Mouse (Mus musculus) spleen, postnatal 4 days (tissue): Measurements from ENCODE around the gene Mafb.

Experiments used
- DNase-seq, 2 experiments: peaks; one replicate each; pipeline ENCODE4 v3.0.0; 2022; ENCODE audit warnings: low spot score in 2 of 2

The Mafb gene

DNA sequence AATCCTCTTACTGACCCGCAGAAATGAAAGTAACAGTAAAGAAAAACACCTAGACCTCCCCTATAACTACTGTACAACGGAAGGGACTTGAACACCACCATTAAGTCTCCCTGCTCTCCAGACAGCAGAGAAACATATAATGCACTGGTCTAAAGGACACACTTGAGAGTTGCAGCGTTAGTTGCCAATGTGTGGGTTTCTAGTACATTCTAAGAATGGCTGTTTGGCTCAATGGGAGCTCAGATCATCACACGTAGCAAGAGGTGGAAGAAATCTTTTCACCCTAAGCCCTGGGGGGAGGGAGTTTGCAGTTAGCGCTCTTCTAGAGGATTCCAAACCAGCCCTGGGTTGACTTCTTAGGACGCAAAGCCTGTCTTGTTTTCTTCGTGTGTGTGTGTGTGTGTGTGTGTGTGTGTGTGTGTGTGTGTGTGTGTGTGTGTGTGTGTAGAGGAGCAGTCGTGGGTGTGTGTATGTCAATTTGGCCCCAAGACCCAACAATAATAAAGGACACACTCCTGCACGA is 2.7 kb downstream of the Mafb start:
- no peak for DNase-seq

DNA sequence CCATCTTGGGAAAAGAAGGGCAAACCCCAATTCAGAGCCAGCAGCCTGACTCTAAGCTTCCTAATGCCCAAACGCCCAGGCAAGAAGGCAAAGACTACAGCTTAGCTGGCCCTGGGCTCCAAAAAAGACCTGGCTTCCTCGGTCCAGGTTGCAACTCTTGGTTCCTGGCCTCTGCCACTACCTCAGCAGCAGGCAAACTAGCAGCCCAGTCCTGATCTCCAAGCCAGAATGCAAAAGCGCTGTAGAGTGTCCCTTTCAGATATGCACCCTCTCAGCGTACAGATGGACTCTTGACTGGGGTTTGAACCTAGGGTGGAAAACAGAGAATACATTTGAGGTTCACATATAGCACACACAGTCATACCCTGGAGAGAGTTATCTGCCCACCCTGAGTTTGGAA is 3.7 kb downstream of the Mafb start:
- DNase-seq = no peak

DNA sequence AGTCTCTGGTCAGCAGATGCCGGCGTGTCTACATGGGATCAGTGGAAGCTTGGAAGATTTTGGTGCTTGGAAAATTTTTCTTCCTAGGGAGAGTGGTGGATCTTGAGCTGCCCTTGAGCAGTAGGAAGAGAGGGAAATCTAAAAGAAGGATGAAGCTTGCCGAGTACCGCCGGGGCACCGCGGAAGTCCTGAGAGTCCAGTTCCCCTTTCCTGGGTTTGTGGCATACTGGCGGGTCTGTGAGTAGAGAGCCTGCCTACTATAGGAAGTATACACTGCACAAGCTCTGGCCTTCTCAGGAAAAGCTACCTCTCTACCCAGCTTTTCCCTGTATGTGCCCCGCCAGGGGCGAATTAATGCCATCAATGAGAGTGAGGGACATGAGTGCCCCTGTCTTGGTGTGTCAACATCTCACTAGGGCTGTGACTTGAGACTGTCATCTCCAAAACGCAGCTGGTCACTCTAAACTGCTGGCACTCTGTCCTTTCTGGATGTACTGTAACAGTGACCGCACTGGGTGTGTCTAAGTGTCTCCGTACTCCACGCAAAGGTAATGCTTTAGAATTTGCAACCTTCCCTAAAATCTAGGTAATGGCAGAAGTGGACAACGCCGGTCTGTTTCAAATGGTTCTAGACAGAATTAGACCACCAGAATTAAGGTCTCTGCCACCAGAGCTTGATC is 5.3 kb downstream of the Mafb start:
- DNase-seq = no peak

DNA sequence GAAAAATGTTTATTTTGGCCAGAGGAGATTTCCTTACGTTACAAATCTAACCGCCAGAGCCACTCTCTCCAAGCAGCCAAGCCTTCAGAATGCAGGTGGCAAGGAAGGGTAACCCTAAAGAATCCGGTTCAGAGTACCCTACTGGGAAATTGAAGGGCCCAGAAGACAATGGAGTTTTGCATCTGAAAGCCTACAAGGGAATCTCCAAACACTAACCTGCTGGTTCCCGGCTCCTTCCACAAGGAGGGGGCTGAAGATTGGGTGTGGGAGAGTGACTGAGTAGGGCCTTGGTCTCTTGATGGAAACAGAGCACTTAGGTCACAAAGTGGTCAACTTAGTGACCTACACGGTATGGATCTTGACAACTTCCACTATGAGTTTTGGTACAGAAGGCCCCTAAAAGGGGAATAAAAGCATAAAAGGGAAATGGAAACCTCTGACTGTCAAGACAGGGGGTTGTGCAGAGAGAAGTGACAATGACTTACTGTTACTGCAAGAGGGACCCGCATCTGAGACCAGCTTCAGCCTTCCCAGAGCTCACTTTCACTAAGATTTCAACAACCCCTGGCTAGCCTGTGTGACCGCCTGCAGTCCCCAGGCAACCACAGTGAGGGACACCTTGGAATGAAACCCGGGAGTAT is 6.5 kb downstream of the Mafb start:
- no peak for DNase-seq

DNA sequence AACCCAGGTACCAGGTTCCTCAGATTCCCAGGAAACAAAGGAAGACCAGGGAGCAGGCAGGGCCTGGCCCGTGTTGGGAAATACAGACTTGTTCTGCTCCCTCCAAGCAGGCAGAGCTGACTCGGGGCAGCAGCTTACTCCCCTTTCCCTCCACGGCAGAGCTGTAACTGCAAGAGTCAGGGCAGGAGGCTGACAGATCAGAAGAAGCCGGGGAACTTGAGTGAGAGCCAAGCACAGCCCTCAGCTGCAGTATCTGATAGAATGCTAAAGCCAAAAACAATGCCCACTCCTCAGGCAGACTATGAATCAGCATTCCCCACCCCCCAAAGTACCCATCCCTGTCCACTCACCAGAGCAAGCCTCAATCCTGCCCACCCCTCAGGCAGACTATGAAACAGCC is 8.0 kb downstream of the Mafb start:
- DNase-seq = no peak

DNA sequence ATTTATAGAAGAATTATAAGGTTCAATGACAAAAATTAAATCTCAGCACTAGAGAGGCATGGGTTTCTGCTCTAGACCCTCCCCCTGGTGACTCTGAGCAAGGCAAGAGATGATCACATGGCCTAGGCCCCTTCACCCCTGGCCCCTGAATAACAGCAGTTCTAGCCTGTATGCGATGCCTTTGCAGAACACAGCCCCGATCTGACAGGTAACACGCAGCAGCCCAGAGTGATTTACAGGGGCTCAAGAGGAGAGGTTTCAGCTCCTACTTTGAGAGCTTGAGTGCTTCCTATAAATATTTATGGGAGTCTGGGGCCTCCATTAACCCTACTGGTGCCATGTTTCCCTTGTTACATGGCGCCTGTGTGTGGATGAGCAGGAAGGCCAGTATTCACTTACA is 9.4 kb downstream of the Mafb start:
- no peak for DNase-seq

DNA sequence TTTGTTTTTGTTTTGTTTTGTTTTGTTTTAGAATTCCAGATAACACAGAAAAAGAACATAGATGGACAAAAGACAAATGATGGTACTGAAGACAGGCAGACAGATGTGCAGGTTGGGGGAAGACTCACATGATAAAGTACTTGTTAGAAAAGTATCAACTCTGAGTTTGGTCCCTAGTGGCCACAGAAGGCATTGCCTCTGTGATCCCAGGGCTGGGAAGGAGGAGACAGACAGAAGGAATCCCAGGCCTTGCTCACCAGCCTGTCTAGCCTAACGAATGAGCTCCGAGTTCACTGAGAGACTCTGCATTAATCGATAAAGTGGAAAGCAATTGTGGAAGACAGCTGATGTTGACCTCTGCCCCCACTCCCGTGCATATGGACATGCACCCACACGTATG is 10.7 kb downstream of the Mafb start:
- DNase-seq = no peak

DNA sequence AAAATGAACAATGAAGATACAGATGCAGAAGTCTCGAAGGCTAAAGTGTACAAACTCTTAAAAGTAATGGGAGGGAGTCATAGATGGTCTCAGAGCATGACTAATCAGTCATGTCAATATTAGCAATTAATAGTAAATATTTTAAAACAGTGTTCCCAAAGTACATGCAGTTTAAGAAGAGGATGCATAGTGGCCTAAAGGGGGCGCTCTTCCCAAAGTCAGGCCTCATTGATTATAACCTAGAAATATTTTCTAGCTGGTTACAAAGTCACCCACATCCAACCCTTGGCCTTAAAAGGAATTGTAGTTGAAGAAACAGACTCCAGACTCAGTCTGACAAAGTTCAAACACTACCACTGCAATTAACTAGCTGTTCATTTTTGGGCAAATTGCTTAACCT is 12.5 kb downstream of the Mafb start:
- no peak for DNase-seq

DNA sequence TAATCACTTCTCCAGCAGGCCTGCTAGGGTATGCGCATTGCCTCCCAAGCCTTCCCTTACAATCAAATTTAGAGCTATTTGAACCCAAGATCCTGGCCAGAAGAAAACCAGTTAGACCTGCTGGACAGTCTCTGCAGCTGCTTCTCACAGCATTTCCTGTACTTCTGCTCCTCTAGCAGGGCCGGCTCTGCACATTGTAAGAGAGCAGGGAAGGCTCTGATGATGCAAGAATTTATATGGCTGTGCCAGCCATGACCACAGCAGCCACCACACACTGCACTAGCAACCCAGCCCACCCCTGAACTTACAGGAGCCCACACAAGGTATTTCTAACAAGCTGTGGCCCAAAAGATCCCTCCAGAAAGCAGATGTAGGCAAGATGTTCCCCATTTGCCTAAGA is 13.3 kb downstream of the Mafb start:
- no peak for DNase-seq

DNA sequence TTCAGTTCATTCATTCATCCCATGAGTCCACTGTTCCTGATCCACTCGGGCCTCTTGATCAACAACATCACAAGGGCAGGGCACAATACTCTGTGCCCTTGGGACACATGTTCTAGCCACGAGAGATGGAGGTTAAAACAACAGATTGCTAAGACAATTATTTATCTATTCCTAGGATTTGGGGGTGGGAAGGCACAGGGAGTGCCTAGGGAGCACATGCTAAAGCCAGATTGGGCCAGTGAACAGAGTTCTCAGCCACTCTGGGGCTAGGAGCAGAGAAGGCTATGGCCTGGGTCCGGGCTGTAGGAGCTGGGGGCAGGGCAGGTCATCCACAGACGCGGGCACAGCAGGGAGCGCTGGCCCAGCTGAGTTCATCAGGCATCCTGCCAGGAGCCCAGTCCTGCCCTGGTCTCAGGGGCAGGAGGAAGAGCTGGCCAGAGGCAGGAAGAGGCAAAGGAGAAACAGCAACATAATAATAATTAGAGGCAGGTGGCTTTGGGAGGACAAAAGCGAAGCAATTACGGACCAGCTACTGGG is 15.8 kb downstream of the Mafb start:
- no peak for DNase-seq

DNA sequence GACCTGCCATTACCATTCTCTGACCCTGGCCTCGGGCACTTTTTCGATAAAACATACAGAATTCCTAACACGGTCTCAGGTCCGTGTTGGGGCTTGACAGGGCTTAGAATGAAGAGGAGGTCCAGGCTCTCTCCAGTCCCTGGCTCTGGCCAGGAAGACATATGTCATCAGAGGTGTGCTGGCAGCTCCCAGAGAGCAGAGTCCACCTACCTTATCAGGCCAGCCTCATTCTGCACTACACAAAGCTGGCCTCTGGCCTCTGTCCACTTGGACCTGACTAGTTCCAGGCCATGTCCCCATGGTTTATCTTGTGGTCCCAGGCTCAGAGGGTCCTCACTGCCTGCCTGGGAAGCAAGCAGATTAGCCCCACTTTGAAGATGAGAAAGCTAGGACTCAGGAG is 17.3 kb downstream of the Mafb start:
- DNase-seq = no peak

DNA sequence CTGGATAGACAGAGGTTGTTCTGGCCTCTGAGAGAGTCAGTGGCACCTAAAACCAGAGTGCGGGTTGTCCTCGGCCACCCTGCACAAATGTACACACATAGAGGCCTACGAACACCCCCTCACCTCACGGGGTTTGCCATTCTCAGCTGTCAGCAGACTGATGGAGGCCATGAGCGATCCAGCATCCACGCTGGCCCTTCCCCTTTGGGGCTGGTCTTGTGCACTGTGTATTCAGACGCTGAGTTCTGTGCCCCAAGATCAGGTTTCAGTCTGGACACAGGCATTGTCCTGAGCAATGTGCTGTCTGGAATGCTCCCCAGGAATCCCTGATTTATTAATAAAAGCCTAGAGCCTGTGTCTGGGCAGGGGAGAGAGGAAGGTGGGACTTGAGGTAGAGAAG is 18.1 kb downstream of the Mafb start:
- no peak for DNase-seq

DNA sequence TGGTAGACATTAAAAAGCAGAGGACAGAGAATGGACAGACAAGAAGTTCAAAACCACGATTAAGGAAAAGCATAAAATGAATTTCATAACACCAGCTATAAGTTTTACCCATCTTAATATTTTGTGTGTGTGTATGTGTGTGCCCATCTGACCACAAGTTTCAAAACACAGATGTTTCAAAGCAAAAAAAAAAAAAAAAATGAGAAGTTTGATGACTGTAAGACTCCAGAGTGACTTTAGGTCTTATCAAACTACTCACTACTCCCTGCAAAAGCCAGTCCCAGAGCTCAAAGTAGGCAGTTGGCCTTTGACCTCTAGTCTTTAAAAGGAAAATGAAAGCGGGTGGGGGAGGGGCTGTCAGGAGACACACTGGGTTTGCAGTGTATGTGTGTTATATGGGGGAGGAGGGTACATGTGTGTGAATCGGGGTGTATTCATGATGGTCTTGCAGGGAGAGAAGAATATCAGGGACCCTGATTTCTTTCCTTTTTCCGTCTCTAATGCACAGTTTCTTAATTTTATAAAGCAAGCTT is 18.7 kb downstream of the Mafb start:
- no peak for DNase-seq

DNA sequence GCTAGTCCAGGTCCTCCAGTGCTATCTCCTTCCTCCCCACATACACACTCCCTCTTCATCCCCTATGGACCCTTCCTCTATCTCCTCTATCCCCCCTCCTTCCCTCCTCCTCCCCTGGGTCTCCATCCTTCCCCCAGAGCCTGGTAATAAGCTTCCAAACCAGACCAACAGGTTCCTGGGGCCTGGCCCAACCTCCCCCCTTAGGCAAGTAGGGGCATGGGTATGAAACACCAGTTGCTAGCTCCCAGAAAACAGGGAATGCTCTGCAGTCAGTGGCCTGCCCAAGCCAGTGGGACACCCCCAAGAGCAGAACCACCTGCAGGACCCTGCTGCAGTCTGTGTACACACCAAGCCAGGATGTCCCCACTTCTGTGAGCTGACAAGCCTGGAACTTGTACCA is 21.2 kb downstream of the Mafb start:
- no peak for DNase-seq

DNA sequence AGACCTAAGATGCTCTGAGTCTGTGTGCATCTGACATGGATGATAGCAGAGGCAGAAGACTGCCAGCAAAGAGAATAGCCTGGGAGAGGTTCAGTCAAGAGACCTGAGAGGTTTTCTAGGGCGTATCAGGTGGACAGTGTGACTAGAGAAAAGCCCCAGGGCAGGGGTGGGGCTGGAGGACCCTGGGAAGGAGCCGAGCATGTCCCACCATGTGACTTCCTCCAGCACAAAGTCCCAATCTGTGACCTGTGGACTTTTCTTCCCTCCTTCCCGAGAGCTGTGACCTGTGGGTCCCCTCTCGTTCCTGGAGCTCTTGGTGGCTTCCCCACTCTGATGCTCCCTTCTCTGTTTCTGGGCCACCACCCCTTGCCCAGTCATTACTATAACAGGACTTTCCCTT is 26.7 kb downstream of the Mafb start:
- no peak for DNase-seq

DNA sequence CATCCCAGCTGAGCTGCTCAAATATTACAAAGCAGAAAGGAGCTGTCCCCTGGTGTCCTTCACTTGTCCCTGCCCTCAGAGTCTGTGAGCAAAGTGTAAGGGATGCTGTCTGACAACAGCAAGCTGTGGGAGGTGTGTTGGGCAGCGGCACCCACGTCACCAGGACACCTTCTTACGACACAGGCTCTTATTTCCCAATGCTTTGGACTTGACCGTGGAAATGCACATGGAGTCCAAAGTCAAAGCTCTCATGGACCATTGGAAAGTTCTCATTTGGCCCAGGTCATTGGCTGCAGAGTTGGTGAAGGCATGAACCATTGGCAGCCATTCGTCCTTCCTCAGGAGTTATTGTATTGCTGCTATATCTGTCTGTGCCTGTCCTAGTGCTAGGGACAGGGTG is 27.3 kb downstream of the Mafb start:
- DNase-seq = no peak

DNA sequence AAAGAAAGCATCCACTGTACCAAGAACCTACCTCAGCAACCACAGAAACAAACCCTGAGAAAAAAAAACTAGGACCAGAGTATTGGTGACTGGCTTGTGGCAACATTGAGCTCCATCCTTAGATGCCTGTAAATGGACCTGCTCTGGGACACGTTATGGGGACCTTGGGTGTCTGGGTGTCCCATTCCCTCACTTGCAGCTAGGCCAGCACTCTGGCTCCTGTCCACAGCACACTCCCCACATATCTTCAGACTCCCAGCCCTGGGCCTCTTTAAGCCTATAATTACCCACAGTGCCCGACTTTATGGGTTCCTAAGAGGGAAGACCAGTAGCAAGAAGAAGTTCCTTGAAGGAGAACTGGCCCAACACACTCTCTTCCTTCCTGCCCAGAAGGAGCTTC is 30.8 kb downstream of the Mafb start:
- no peak for DNase-seq

DNA sequence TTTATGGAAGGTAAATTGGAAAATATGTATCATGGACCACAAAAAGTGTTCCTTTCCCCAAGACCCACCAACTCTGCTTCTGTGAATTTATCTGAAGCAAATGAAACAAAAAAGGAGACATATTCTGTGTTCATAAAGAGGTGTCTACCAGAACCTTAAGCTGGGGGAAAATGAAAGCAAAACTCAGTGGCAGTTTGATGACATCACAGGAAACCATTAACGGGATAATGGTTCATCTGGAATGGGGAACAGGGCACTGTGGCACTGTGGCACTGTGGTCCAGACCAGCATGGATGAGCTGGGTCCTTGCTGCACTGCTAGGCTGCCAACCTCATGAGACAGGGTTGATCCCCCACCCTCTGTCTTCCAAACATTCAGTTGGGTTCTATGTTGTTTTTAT is 31.8 kb downstream of the Mafb start:
- DNase-seq = no peak

DNA sequence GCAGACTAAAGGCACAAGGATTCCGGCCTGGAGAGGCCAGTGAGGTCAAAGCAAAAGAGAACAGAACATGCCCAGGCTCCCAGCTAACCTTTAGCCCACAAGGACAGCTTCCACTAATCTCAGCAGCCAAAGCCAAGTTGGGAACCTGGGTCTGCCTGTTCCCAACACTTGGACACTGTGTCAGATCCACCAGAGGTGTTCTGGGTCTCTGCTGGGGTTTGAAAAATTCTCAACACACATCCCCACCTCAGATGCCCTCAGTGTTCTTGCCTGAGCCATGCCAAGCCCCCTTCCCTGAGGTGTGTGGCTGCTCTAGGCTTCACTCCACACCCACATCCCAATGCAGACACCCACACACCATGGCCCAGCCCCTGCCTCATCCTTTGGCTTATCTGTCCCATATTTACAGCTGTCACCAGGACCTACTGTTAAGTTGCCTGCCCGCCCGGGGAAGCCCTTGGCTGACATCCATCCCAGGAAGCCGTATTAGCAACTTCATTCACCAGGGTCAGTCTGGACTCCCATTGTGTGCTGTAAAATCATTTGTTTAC is 32.7 kb downstream of the Mafb start, which contains the start of gene Gm826:
Gene Gm826, minus strand, starts transcription at position 52 of the 551 bp plus-strand sequence.
- DNase-seq = no peak

DNA sequence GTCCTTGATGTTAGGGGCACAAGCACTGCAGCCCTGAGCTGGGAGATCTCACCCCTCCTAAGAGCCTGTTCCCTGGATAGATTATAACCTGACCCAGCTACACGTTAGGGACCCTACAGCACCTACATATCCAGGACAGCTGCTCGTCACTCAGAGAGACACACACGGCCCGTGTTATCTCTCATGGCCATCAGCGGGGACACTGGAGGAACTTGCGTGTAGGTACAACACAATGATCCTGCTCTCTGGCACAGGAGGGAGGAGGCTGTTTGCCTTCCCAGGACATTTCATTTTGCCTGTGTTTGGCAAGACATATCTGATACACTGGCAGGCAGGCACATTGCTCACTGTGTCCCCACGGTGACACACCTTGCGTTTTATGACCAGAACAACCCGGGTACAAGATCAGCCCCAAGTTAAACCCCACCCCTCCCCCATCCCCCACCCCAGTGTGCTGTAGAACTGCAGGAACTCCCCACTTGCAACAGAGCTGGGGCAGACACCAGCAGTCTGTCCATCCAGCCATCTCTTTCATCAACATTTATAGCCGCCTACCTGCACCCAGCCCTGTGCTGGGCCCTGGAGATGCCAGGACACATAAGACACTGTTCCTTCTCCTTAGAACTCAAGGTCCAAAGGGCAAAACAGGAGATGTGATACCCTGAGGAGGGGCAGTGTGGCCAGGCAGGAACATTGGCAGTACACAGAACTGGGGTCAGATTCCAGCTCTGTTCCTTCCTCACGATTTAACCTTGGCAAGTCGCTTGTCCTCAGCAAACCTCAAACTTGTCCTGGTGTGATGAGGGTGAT is 34.1 kb downstream of the Mafb start:
- DNase-seq = no peak

DNA sequence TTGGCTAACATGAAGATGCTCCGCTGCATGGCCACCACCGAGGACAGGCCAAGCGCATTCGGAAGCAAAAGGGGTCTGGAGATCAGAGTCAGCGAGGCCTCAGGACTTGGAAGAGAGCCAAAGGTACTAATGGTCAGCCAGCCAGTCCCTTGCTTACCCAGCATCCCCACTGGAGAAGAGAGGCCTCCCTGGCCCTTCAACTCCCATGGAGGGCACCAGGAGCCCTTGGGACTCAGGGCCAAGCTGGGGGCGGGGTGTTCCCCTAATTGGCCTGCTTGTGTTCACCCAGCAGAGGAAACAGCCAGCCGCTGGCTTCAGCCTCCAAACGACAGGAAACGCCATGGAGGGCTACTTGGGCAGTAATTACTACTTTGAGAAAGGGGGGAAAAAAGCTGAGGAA is 38.0 kb downstream of the Mafb start:
- peak in 1 of 2 experiments; percentile 25 for DNase-seq

DNA sequence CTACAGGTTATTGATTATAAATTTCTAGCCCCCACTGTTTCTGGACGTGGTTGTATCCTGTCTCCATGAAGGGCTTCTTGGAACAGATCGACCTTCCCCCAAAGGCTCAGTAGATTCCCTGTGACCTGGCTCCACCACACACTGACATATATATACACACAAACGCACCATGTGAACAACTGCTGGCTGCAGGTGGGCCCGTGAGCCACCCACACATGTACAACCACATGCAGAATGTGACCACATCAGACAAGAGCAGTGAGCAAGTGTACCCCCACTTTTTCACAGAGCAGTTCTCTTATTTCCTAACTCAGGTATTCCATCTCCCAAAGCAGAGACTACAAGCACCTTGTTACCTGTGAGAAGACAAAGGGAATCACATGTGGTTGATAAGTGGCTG is 39.1 kb downstream of the Mafb start:
- DNase-seq = no peak
